Mouse (Mus musculus) kidney, postnatal 0 days (tissue): ENCODE measurements around the gene Epdr1. TPM values are rescaled to one million over a fixed set of nuclear protein-coding genes. Genes with fewer than 3 reads are reported as not detected.

Experiments used
- ATAC-seq: fragments of 200-750 bp; cut with Nextera tagmentation; replicated peaks from 2 replicates; pipeline ENCODE4 v1.8.0; 2017; ENCODE audit warnings: low read depth, moderate number of reproducible peaks, moderate TSS enrichment, moderate library complexity; ENCODE audit not compliant: low FRiP score
- DNase-seq: peaks from one replicate; pipeline ENCODE4 v3.0.0-alpha.2; 2016; ENCODE audit warnings: low spot score
- H3K27ac ChIP-seq: fragments of 300-500 bp; sonication (generic); 2 replicates; pipeline ENCODE4 v1.5.1; 2014; ENCODE audit warnings: mild to moderate bottlenecking
- H3K27me3 ChIP-seq: fragments of 300-500 bp; sonication (generic); 2 replicates; pipeline ENCODE4 v1.6.1; 2014; ENCODE audit warnings: low read length, mixed read lengths; ENCODE audit not compliant: insufficient read depth
- H3K36me3 ChIP-seq: fragments of 300-500 bp; sonication (generic); 2 replicates; pipeline ENCODE4 v1.6.1; 2014; ENCODE audit warnings: low read length, mixed read lengths; ENCODE audit not compliant: insufficient read depth
- H3K4me1 ChIP-seq: fragments of 300-500 bp; sonication (generic); replicated peaks from 2 replicates; pipeline ENCODE4 v1.6.1; 2014; ENCODE audit warnings: antibody characterized with exemption, low read length, mixed read lengths; ENCODE audit not compliant: insufficient read depth
- H3K4me2 ChIP-seq: fragments of 300-500 bp; sonication (generic); 2 replicates; pipeline ENCODE4 v1.6.1; 2014; ENCODE audit warnings: mild to moderate bottlenecking, low read length, moderate library complexity, mixed read lengths
- H3K4me3 ChIP-seq: fragments of 300-500 bp; sonication (generic); replicated peaks from 2 replicates; pipeline ENCODE4 v1.5.1; 2014; ENCODE audit warnings: low read depth, low read length
- H3K9ac ChIP-seq: fragments of 300-500 bp; sonication (generic); 2 replicates; pipeline ENCODE4 v1.6.1; 2014; ENCODE audit warnings: low read depth, low read length
- H3K9me3 ChIP-seq: fragments of 300-500 bp; sonication (generic); replicated peaks from 2 replicates; pipeline ENCODE4 v1.6.1; 2016; ENCODE audit warnings: low read length, inconsistent platforms, mixed read lengths
- CTCF ChIP-seq: IDR thresholded peaks from 2 replicates; pipeline ENCODE4 v1.5.1; 2016; ENCODE audit warnings: antibody characterized with exemption, low read depth, mild to moderate bottlenecking, moderate library complexity
- WGBS: fragments of 180-500 bp; shearing (Covaris S2); extraction: QIAGEN DNeasy Blood & Tissue Kit; methylation state at CpG from one replicate; pipeline ENCODE4 v1.1.7; 2014; 5-methylcytosine and 5-hydroxymethylcytosine counted together
- polyA plus RNA-seq: library from polyadenylated mRNA; unstranded; fragments of >200 nt; fragmentation: Nextera tagmentation; extraction: Ambion mirVana; gene quantifications from 2 replicates; pipeline ENCODE4 v1.2.1, GENCODE M21; 2015

Gene Epdr1
- polyA plus RNA-seq, 1 experiment from 2014 or later, result 32.3 TPM

- WGBS, result 73% methylated on average over 2 of the region's 2 CpGs
- Histone ChIP-seq H3K27ac (no peak overlapping the region), H3K27me3 (no peaks in the 10 kb centered on the region), H3K4me3 (no peak overlapping the region), H3K9me3 (no peaks in the 10 kb centered on the region), H3K9ac (no peak overlapping the region), H3K4me1 (no peaks in the 10 kb centered on the region), H3K36me3 (no peaks in the 10 kb centered on the region), H3K4me2 (no peak overlapping the region)
- TF ChIP-seq CTCF, result peak; percentile 62
- ATAC-seq, result no peak
- peak; percentile 42 for DNase-seq
Observed at GRCm38 (mm10) chr13:19640203-19640851, 20.6 kb upstream of the Epdr1 start.

DNA sequence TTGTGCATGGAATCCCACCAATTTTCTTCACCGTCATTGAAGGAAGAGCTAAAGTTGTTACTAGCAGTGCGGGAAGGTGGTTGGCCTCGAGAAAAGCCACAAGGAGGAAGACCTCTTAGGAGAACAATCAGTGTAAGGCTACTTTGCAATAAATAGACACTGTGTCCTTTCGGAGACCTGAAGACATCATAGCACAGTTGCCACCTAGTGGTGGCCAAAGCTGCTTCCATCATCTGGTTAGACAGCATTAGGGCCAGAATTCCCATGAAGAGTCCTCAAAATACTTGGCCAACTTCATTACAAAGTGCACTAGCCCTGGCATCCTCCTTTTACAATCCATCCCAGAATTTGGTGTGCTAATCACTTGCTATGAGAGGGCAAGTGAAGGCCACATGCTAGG, 16.4 kb upstream of the Epdr1 start:
- no peak overlapping the region for H3K4me2 ChIP-seq
- WGBS, result 67% methylated on average over 4 of the region's 4 CpGs
- peak; percentile 78 for TF ChIP-seq CTCF
- ATAC-seq (no peak; the same call in 1 of the 2 replicates), DNase-seq (peak; percentile 68)
- H3K27ac ChIP-seq, result no peak overlapping the region
- H3K9ac ChIP-seq, result no peak overlapping the region
- H3K9me3 ChIP-seq, result no peaks in the 10 kb centered on the region
- no peaks in the 10 kb centered on the region for H3K27me3 ChIP-seq
- no peaks in the 10 kb centered on the region for H3K4me1 ChIP-seq
- no peaks in the 10 kb centered on the region for H3K36me3 ChIP-seq
- H3K4me3 ChIP-seq, result no peak overlapping the region

GRCm38 (mm10) chr13:19630768-19631709, 11.3 kb upstream of the Epdr1 start:
- no peak overlapping the region for H3K27ac ChIP-seq
- no peak overlapping the region for H3K4me3 ChIP-seq
- ATAC-seq (no peak), DNase-seq (no peak)
- 94% methylated on average over 5 of the region's 5 CpGs for WGBS
- H3K36me3 ChIP-seq, result no peaks in the 10 kb centered on the region
- no peak overlapping the region for H3K9ac ChIP-seq
- H3K9me3 ChIP-seq, result no peaks in the 10 kb centered on the region
- no peaks in the 10 kb centered on the region for H3K27me3 ChIP-seq
- no peak for TF ChIP-seq CTCF
- no peaks in the 10 kb centered on the region for H3K4me1 ChIP-seq
- H3K4me2 ChIP-seq, result no peak overlapping the region

- Histone ChIP-seq H3K9me3 (no peaks in the 10 kb centered on the region), H3K4me1 (peaks cover 4% of the 10 kb centered on the region), H3K27me3 (0 out of 2 replicates have a peak, but pooled peaks cover 10% of the 10 kb centered on the region), H3K4me2 (no peak overlapping the region), H3K4me3 (no peak overlapping the region), H3K27ac (no peak overlapping the region), H3K9ac (no peak overlapping the region), H3K36me3 (no peaks in the 10 kb centered on the region)
- ATAC-seq, result no peak
- WGBS, result 51% methylated on average over 1 of the region's 1 CpGs
- TF ChIP-seq CTCF, result no peak
- no peak for DNase-seq
Observed at GRCm38 (mm10) chr13:19626473-19626872, 6.7 kb upstream of the Epdr1 start.

- H3K4me1 ChIP-seq, result peaks cover 4% of the 10 kb centered on the region
- no peak overlapping the region for H3K27ac ChIP-seq
- no peak for DNase-seq
- H3K9me3 ChIP-seq, result no peaks in the 10 kb centered on the region
- no peaks in the 10 kb centered on the region for H3K36me3 ChIP-seq
- no peak for TF ChIP-seq CTCF
- WGBS, result 74% methylated on average over 11 of the region's 11 CpGs
- H3K4me3 ChIP-seq, result no peak overlapping the region
- 0 out of 2 replicates have a peak, but pooled peaks cover 10% of the 10 kb centered on the region for H3K27me3 ChIP-seq
- no peak overlapping the region for H3K9ac ChIP-seq
- ATAC-seq, result no peak
- no peak overlapping the region for H3K4me2 ChIP-seq
Observed at GRCm38 (mm10) chr13:19624632-19625320, 5.0 kb upstream of the Epdr1 start.
